Mouse (Mus musculus) hindbrain, embryonic 10.5 days (tissue): ENCODE results near the gene Morn4. TPM values are rescaled to one million over a fixed set of nuclear protein-coding genes. Genes with fewer than 3 reads are reported as not detected.
"Not testable (repeated sequence)": the region's sequence is repeated elsewhere in the genome, so short reads cannot be mapped to it uniquely, and the experiment has no call there.

ENCODE experiments used
- DNase-seq: peaks from one replicate; pipeline ENCODE4 v3.0.0-alpha.2; 2017; ENCODE audit warnings: low spot score
- H3K27ac ChIP-seq: fragments of 300-500 bp; sonication (generic); 2 replicates; pipeline ENCODE4 v1.5.1; 2016; ENCODE audit warnings: mild to moderate bottlenecking, moderate library complexity
- H3K27me3 ChIP-seq: fragments of 300-500 bp; sonication (generic); 2 replicates; pipeline ENCODE4 v1.6.1; 2016; ENCODE audit warnings: mild to moderate bottlenecking; ENCODE audit not compliant: poor library complexity, insufficient read depth, severe bottlenecking
- H3K36me3 ChIP-seq: fragments of 300-500 bp; sonication (generic); 2 replicates; pipeline ENCODE4 v1.6.1; 2016; ENCODE audit warnings: mild to moderate bottlenecking, moderate library complexity
- H3K4me1 ChIP-seq: fragments of 300-500 bp; sonication (generic); replicated peaks from 2 replicates; pipeline ENCODE4 v1.6.1; 2016; ENCODE audit warnings: mild to moderate bottlenecking
- H3K4me3 ChIP-seq: fragments of 300-500 bp; sonication (generic); 2 replicates; pipeline ENCODE4 v1.5.1; 2016; ENCODE audit warnings: mild to moderate bottlenecking, moderate library complexity
- H3K9me3 ChIP-seq: fragments of 300-500 bp; sonication (generic); 2 replicates; pipeline ENCODE4 v1.6.1; 2016; ENCODE audit warnings: mild to moderate bottlenecking, moderate library complexity
- WGBS: fragments of 180-500 bp; shearing (Covaris S2); methylation state at CpG from one replicate; pipeline ENCODE4 v1.1.7; 2016; 5-methylcytosine and 5-hydroxymethylcytosine counted together
- polyA plus RNA-seq: library from polyadenylated mRNA; unstranded; fragments of >200 nt; fragmentation: Nextera tagmentation; extraction: Ambion mirVana; gene quantifications from 2 replicates; pipeline ENCODE4 v1.2.1, GENCODE M21; 2016

The Morn4 gene
- polyA plus RNA-seq, 1 experiment from 2014 or later: 73.6 TPM

DNA sequence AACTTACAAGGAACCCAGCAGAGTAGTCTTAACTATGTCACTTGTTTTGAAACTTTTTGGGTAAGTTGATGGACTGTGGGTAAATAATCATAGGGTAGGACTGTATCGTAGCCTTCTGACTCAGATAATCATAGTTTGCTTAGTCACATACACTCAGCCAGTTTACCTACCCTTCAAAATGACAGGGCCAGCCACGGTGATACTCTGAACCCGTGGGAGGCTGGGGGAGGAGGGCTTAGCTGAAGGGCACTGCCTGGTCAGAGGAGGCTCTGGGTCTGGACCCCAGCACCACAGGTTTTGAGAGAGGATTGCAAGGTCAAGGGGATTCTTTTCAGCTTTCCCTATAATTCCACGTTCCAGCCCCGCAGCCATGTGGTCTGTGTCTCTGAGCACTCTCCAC, 32.4 kb upstream of the Morn4 start:
- H3K36me3 ChIP-seq: peaks cover 99% of the 10 kb centered on the region
- no peak overlapping the region for H3K27ac ChIP-seq
- H3K4me1 ChIP-seq: no peaks in the 10 kb centered on the region
- H3K9me3 ChIP-seq: no peaks in the 10 kb centered on the region
- no peak for DNase-seq
- no peaks in the 10 kb centered on the region for H3K27me3 ChIP-seq
- H3K4me3 ChIP-seq: no peak overlapping the region
- 89% methylated on average over 5 of the region's 5 CpGs for WGBS

DNA sequence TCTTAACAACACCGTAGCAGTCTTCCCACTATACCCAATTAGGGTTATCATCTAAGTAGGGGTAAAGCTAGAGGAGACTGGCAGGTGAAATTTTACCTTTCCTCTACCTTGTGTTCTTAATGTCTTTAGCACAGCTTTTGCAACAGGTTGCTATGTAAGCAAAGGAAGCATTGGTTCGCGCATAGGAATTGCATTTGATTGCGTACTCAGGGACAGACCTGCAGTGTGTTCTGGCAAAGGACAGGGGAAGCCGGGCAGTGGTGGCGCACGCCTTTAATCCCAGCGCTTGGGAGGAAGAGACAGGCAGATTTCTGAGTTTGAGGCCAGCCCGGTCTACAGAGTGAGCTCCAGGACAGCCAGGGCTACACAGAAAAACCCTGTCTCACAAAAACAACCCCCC, 32.0 kb upstream of the Morn4 start:
- no peak for DNase-seq
- H3K4me1 ChIP-seq: no peaks in the 10 kb centered on the region
- H3K27me3 ChIP-seq: no peaks in the 10 kb centered on the region
- H3K4me3 ChIP-seq: no peak overlapping the region
- 94% methylated on average over 9 of the region's 9 CpGs for WGBS
- no peak overlapping the region for H3K27ac ChIP-seq
- peaks cover 99% of the 10 kb centered on the region for H3K36me3 ChIP-seq
- no peaks in the 10 kb centered on the region for H3K9me3 ChIP-seq

DNA sequence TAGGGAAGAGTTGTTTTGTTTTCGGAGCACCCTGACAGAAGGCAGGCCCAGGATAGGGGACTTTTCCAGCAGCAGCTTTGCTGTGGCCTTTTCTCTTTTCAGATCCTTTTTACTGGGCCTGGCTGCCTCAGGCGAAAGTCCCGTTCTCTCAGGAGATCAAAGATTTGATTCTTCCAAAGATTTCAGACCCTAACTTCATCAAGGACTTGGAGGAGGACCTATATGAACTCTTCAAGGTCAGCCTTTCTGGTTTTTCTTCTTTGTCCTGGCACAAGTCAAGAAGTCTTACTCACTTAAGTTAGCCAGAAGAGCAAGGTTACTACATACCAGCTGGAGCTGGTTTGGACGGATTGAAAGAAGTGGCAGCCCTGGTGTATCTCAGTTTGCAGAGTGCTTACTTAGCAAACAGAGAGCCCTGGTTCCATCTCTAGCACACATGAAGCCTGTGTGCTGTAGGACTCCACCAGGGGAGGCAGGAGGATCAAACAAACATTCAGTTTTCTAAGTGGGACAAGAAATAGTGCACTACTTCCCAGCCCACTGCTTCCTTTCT, 29.7 kb upstream of the Morn4 start:
- Histone ChIP-seq H3K36me3 (peaks cover 86% of the 10 kb centered on the region), H3K4me1 (no peaks in the 10 kb centered on the region), H3K27ac (no peak overlapping the region), H3K27me3 (no peaks in the 10 kb centered on the region), H3K4me3 (no peak overlapping the region), H3K9me3 (no peaks in the 10 kb centered on the region)
- no peak for DNase-seq
- WGBS: 91% methylated on average over 4 of the region's 4 CpGs

DNA sequence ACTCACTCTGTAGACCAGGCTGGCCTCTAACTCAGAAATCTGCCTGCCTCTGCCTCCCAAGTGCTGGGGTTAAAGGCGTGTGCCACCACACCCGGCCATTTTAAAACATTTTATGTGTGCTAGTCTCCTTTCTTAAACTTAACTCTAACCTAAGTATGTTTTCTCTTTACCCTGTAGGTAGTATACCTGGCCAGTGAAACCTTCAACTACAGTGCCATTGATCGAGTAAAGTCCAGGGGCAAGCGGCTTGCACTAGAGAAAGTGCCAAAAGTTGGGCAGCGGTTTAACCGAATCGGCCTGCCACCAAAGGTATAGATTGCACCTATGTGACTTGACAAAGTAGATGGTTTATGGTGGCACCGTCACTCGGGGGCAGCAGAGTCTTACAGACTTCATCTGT, 18.5 kb upstream of the Morn4 start:
- Histone ChIP-seq H3K4me3 (no peak overlapping the region), H3K27ac (no peak overlapping the region), H3K9me3 (no peaks in the 10 kb centered on the region), H3K36me3 (peaks cover 61% of the 10 kb centered on the region), H3K27me3 (no peaks in the 10 kb centered on the region), H3K4me1 (no peaks in the 10 kb centered on the region)
- no peak for DNase-seq
- WGBS: 95% methylated on average over 9 of the region's 9 CpGs

DNA sequence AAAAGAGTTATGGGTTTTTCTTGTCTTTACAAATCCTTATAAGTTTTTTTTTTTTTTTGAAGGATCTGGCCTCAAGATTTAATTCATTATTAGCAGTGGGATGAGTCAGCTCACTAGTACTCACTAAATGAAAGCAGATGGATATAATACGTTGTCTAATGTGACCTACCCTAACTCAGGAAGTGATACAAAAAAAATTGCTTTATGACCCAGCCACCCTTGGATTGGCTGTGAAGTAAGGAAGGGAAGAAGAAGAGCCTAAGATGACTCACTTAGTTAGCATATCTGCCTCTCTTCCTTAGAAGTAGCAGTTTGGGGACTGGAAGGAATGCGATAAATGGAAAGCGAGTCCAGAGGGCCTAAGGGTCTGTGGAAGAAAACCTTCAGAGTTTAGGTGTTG, 13.2 kb upstream of the Morn4 start:
- no peak for DNase-seq
- no peaks in the 10 kb centered on the region for H3K27me3 ChIP-seq
- no peaks in the 10 kb centered on the region for H3K9me3 ChIP-seq
- no peak overlapping the region for H3K27ac ChIP-seq
- no peak overlapping the region for H3K4me3 ChIP-seq
- peaks cover 62% of the 10 kb centered on the region for H3K36me3 ChIP-seq
- H3K4me1 ChIP-seq: no peaks in the 10 kb centered on the region
- 93% methylated on average over 3 of the region's 3 CpGs for WGBS

DNA sequence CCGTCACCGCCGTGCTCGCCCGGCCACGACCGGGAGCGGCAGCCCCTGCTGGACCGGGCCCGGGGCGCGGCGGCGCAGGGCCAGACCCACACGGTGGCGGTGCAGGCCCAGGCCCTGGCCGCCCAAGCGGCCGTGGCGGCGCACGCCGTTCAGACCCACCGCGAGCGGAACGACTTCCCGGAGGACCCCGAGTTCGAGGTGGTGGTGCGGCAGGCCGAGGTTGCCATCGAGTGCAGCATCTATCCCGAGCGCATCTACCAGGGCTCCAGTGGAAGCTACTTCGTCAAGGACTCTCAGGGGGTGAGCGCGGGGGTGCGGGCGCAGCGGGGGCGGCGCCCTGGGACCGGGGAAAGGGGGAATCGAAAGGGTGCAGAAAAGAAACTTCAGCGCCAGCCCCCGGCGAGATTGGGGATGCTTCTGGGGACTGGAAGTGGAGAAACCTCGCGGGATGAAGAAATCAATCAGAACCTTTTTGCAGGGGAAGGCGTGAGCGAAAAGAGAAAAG, 4.5 kb upstream of the Morn4 start:
- no peaks in the 10 kb centered on the region for H3K9me3 ChIP-seq
- H3K4me1 ChIP-seq: peaks cover 36% of the 10 kb centered on the region
- peak overlapping the region; percentile 91 for H3K27ac ChIP-seq
- no peaks in the 10 kb centered on the region for H3K27me3 ChIP-seq
- no peak for DNase-seq
- under 1% methylated on average over 52 of the region's 52 CpGs for WGBS
- H3K36me3 ChIP-seq: peaks cover 28% of the 10 kb centered on the region
- peak overlapping the region; percentile 80 for H3K4me3 ChIP-seq

DNA sequence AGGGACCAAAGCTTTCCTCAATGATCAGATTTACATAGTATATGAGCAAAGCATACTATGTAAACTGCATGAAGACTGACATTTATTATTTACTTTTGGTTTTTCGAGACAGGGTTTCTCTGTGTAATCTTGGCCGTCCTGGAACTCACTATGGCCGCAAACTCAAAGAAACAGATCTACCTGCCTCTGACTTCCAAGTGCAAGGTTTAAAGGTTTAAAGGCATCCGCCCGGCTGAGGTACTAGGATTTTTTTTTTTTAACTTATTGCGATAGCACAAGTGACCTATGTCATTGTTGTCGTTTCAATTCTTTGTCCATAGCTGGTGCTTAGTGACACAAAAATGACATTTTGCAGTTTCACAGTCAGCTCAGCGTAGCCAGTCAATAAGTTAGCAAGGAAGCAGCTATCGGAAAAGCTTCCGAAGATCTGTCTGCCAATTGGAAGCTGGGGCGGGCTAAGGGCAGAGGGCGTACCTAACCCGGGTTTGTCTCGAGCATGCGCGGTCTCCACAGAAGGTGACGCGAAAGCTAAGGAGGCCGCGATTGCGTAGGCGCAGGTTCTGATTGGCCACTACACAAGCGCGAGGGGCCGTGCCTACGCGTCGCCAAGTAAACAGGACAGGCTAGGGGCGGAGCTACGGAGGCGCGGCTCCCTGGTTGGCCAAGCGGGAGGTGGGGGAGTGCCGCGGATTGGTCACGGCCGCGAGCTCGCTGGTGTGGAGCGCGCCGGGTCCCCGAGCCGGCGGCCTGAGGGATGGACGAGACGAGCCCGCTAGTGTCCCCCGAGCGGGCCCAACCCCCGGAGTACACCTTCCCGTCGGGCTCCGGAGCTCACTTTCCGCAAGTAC, 3.8 kb upstream of the Morn4 start, which contains the start of gene Pi4k2a:
Gene Pi4k2a, plus strand, starts transcription at position 723 of the 848 bp plus-strand sequence.
- H3K9me3 ChIP-seq: no peaks in the 10 kb centered on the region
- H3K27ac ChIP-seq: peak within 1 kb of the TSS; percentile 91
- no peaks in the 10 kb centered on the region for H3K27me3 ChIP-seq
- peaks cover 42% of the 10 kb centered on the region for H3K4me1 ChIP-seq
- WGBS: 1% methylated on average over 55 of the region's 55 CpGs
- DNase-seq: peak; percentile 99
- H3K36me3 ChIP-seq: peaks cover 22% of the 10 kb centered on the region
- peak within 1 kb of the TSS; percentile 80 for H3K4me3 ChIP-seq

DNA sequence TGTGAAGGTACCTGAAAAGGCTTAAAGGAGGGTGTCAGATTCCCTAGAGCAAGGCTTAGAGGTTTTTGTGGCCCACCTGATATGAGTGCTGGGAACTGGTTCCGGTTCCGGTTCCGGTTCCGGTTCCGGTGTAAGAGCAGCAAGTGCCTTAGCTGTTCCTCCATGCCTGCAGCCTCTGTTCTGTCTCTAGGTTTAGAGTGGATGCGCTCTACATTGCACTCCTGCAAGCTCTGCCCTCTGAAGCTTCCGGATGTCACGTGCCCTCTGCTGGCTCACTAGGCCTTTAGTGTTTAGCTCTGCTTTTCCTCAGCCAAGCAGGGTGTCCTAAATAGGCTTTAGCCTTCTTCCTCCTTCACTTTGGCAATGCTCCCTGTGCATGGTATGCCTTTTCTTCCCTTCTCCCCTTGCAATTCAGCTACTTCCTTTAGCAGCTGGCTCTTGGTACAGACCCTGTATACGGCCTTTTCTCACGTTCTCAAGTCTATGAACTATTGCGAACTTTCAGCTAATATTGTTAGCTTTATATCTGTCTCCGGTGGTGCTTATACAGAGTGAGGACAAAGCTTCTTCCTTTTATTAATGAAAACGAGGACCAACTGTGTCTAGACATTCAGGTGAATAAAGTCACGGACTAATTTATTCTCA, 3.1 kb upstream of the Morn4 start:
- H3K27me3 ChIP-seq: no peaks in the 10 kb centered on the region
- peak overlapping the region; percentile 81 for H3K27ac ChIP-seq
- peaks cover 15% of the 10 kb centered on the region for H3K36me3 ChIP-seq
- DNase-seq: peak; percentile 57
- no peaks in the 10 kb centered on the region for H3K9me3 ChIP-seq
- peak overlapping the region; percentile 80 for H3K4me3 ChIP-seq
- H3K4me1 ChIP-seq: peaks cover 42% of the 10 kb centered on the region
- WGBS: 25% methylated on average over 14 of the region's 14 CpGs

DNA sequence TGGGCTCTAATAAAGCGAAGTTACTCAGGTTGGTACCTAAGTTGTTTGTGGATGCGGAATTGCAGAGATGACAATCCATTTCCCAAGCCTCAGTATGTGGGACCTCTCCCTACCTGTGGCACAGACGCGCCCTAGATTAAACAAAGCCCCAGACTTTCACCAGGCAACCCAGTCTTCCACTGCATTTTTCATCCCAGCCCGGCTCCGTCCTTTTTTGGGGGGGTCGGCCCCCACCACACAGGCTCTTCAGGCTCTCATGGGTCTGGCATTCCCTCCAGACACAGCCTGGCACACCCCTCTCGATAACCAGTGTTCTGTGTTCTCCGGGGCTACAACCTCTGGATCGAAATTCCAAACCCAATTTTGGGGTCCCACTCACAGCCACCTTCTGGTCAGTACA, 467 bp downstream of the Morn4 start:
- peak overlapping the region; percentile 88 for H3K4me3 ChIP-seq
- H3K9me3 ChIP-seq: no peaks in the 10 kb centered on the region
- 7% methylated on average over 10 of the region's 10 CpGs for WGBS
- no peak for DNase-seq
- H3K36me3 ChIP-seq: no peaks in the 10 kb centered on the region
- H3K27me3 ChIP-seq: no peaks in the 10 kb centered on the region
- peak overlapping the region; percentile 91 for H3K27ac ChIP-seq
- H3K4me1 ChIP-seq: peaks cover 25% of the 10 kb centered on the region

DNA sequence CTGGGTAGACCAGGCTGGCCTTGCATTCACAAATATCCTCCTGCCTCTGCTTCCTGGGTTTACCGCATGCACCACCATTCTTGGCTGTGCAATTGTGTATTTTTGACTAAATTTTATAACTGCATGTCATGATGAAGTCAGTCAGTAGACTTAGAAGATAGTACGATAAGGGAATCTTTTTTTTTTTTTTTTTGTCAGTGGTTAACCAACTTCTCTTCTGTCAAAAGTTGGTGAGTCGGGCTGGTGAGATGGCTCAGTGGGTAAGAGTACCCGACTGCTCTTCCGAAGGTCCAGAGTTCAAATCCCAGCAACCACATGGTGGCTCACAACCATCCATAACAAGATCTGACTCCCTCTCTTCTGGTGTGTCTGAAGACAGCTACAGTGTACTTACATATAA, 4.5 kb downstream of the Morn4 start:
- 92% methylated on average over 5 of the region's 5 CpGs for WGBS

DNA sequence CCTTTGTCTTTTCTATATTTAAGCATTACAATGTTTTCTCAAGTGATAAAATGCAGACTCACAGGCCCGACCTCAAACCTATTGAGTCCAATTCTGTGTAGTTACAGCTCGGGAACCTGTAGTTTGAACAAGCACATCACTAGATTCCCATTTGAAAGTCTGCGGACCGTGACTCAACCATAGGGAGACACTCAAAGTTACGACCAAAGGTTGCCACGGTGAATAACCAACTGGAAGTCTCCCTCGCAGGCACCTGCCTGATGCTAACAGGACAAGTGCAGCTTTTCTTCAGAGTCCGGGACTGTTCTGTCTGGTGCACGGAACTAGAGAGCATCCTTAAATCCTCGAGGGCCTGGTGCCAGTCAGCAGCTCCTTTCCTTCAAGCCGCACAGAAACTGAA, 5.7 kb downstream of the Morn4 start:
- H3K27ac ChIP-seq: no peak overlapping the region
- no peaks in the 10 kb centered on the region for H3K9me3 ChIP-seq
- peaks cover 10% of the 10 kb centered on the region for H3K4me1 ChIP-seq
- H3K27me3 ChIP-seq: no peaks in the 10 kb centered on the region
- no peak overlapping the region for H3K4me3 ChIP-seq
- DNase-seq: no peak
- 80% methylated on average over 11 of the region's 11 CpGs for WGBS
- peaks cover 33% of the 10 kb centered on the region for H3K36me3 ChIP-seq

More for the DNA sequence above, 4.5 kb downstream of the Morn4 start:
- not testable (repeated sequence) for H3K27me3 ChIP-seq, H3K9me3 ChIP-seq, DNase-seq, H3K27ac ChIP-seq, H3K4me3 ChIP-seq
- Histone ChIP-seq H3K4me1 (peaks cover 18% of the 10 kb centered on the region), H3K36me3 (peaks cover 21% of the 10 kb centered on the region)

DNA sequence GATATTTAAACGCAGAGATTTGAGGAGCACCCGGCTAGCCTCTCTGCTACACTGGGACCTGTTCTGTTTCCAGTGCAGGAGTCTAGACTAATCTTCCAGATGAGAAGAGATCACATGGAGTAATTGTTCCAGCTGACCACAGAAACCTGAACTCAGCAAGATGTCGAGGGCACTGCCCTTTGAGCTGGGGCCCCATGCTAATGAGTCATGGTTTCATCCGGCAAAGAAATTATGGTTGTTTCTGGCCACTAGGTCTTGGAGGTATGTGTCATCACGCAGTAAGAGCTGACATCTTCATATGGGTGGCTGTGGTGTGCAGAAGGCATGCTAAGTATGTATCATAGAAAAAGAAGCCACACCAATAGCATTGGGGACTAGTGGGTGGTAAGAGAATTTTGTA, 6.2 kb downstream of the Morn4 start:
- Histone ChIP-seq H3K27me3 (no peaks in the 10 kb centered on the region), H3K4me3 (no peak overlapping the region), H3K9me3 (no peaks in the 10 kb centered on the region), H3K36me3 (peaks cover 38% of the 10 kb centered on the region), H3K4me1 (peaks cover 7% of the 10 kb centered on the region; the same call in 1 of the 2 replicates), H3K27ac (no peak overlapping the region)
- no peak for DNase-seq
- 82% methylated on average over 5 of the region's 5 CpGs for WGBS

DNA sequence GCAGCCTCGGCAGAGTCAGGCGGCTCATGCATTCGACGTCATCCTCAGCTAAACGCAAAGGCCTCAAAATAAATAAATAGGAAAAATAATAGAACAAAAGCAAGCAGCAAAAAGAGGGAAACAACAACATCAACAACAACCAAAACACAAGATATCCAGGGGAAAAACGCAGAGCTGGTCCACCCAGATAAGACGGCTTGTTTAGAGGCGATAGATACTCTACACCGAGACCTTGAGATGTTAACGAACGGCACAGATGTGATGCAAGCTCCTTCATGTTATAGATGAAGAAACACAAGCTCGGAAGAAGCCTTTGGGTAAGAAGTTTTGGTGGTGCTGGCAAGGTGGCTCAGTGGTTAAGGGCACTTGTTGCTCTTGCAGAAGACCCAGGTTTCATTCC, 7.2 kb downstream of the Morn4 start:
- peaks cover 7% of the 10 kb centered on the region; the same call in 1 of the 2 replicates for H3K4me1 ChIP-seq
- 96% methylated on average over 12 of the region's 12 CpGs for WGBS
- no peaks in the 10 kb centered on the region for H3K9me3 ChIP-seq
- no peak for DNase-seq
- peaks cover 47% of the 10 kb centered on the region for H3K36me3 ChIP-seq
- H3K4me3 ChIP-seq: no peak overlapping the region
- H3K27me3 ChIP-seq: no peaks in the 10 kb centered on the region
- H3K27ac ChIP-seq: no peak overlapping the region
